Mouse (Mus musculus): ENCODE data around the gene Gm17490. TPM values are rescaled to one million over a fixed set of nuclear protein-coding genes. Genes with fewer than 3 reads are reported as not detected.

Gene Gm17490
- polyA plus RNA-seq, 1 experiment from 2014 or later: not detected

DNA sequence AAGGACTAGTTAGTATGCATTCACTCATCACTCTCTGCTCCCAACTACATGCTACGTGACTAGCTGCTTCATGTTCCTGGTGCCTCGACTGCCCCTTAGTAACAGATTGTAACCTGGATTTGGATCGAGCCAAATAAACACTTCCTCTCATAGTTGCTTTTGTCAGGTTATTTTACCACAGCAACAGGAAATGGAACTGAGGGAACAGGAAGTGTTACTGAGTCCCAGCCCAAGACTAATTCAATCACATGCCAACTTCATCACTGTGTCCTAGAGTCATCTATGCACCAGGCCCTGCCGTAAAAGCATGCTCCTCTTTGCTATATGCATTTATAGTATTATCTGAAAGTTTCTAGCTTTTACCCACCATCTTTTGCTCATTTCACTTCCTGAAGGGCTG is 38.1 kb downstream of the Gm17490 start:
- Histone ChIP-seq H3K4me1 (ENCODE audit: control insufficient read depth, insufficient read depth, low read length) (no peaks in the 10 kb centered on the region), H3K9ac (replicated peaks; ENCODE audit: low read depth, low read length) (no peak overlapping the region), H3K4me3 (ENCODE audit: low read depth, low read length) (no peak overlapping the region), H3K27me3 (ENCODE audit: control insufficient read depth, insufficient read depth, low read length) (no peaks in the 10 kb centered on the region), H3K4me2 (replicated peaks; ENCODE audit: low read depth, low read length) (no peak overlapping the region), H3K9me3 (ENCODE audit: control insufficient read depth, low read depth, low read length) (no peaks in the 10 kb centered on the region), H3K36me3 (ENCODE audit: control insufficient read depth, insufficient read depth, low read length) (peaks cover 72% of the 10 kb centered on the region), H3K27ac (ENCODE audit: low read length) (no peak overlapping the region)
- ATAC-seq (ENCODE audit: insufficient number of reproducible peaks, insufficient read depth, low FRiP score, low read depth): no peak
- WGBS: 94% methylated on average over 4 of the region's 4 CpGs

- WGBS: 94% methylated on average over 4 of the region's 4 CpGs
- 0 out of 2 replicates have a peak, but pooled peaks cover 5% of the 10 kb centered on the region for H3K36me3 ChIP-seq (ENCODE audit: control insufficient read depth, insufficient read depth, low read length)
These were observed 46.7 kb downstream of the Gm17490 start for GRCm38 (mm10) chr2:11579399-11579798.

GRCm38 (mm10) chr2:11578187-11578586 is 47.9 kb downstream of the Gm17490 start:
- Histone ChIP-seq H3K4me2 (replicated peaks; ENCODE audit: low read depth, low read length) (no peak overlapping the region), H3K27ac (ENCODE audit: low read length) (no peak overlapping the region), H3K27me3 (ENCODE audit: control insufficient read depth, insufficient read depth, low read length) (no peaks in the 10 kb centered on the region), H3K4me1 (ENCODE audit: control insufficient read depth, insufficient read depth, low read length) (no peaks in the 10 kb centered on the region), H3K9ac (replicated peaks; ENCODE audit: low read depth, low read length) (no peak overlapping the region), H3K36me3 (ENCODE audit: control insufficient read depth, insufficient read depth, low read length) (no peaks in the 10 kb centered on the region), H3K9me3 (ENCODE audit: control insufficient read depth, low read depth, low read length) (no peaks in the 10 kb centered on the region), H3K4me3 (ENCODE audit: low read depth, low read length) (no peak overlapping the region)
- 72% methylated on average over 6 of the region's 6 CpGs for WGBS
- ATAC-seq (ENCODE audit: insufficient number of reproducible peaks, insufficient read depth, low FRiP score, low read depth): no peak

More at GRCm38 (mm10) chr2:11579399-11579798, 46.7 kb downstream of the Gm17490 start:
- no peak overlapping the region for H3K27ac ChIP-seq (ENCODE audit: low read length)
- no peaks in the 10 kb centered on the region for H3K9me3 ChIP-seq (ENCODE audit: control insufficient read depth, low read depth, low read length)
- no peak for ATAC-seq (ENCODE audit: insufficient number of reproducible peaks, insufficient read depth, low FRiP score, low read depth)
- H3K4me1 ChIP-seq (ENCODE audit: control insufficient read depth, insufficient read depth, low read length): no peaks in the 10 kb centered on the region
- no peak overlapping the region for H3K4me3 ChIP-seq (ENCODE audit: low read depth, low read length)
- H3K9ac ChIP-seq (replicated peaks; ENCODE audit: low read depth, low read length): no peak overlapping the region
- H3K4me2 ChIP-seq (replicated peaks; ENCODE audit: low read depth, low read length): no peak overlapping the region
- no peaks in the 10 kb centered on the region for H3K27me3 ChIP-seq (ENCODE audit: control insufficient read depth, insufficient read depth, low read length)

Other genes with a start within 250 kb of the Gm17490 start
- gene Pfkfb3, start 72.2 kb downstream of the Gm17490 start, polyA plus RNA-seq (2014; fragmentation: Nextera tagmentation; extraction: Ambion mirVana): 16.1 and 17.5 TPM in 2 replicates
- gene Rbm17, start 22.1 kb downstream of the Gm17490 start, polyA plus RNA-seq (2014; fragmentation: Nextera tagmentation; extraction: Ambion mirVana): 137 and 139 TPM in 2 replicates
- gene Il2ra, start 16.5 kb upstream of the Gm17490 start, polyA plus RNA-seq (2014; fragmentation: Nextera tagmentation; extraction: Ambion mirVana): not detected in 2 replicates
- gene Il15ra, start 79.0 kb upstream of the Gm17490 start, polyA plus RNA-seq (2014; fragmentation: Nextera tagmentation; extraction: Ambion mirVana): 0.80 and 1.5 TPM in 2 replicates
- 131 and 136 TPM in 2 replicates for gene Fbh1, start 151.3 kb upstream of the Gm17490 start, polyA plus RNA-seq (2014; fragmentation: Nextera tagmentation; extraction: Ambion mirVana)
- 37.4 and 38.8 TPM in 2 replicates for gene Ankrd16, start 151.6 kb upstream of the Gm17490 start, polyA plus RNA-seq (2014; fragmentation: Nextera tagmentation; extraction: Ambion mirVana)